Mouse (Mus musculus) embryonic stem cell, embryonic (primary cell): ENCODE data around the gene D930020B18Rik.

Source experiments
- CTCF ChIA-PET, 4 experiments: fragments of 300-600 bp in 2 of 4; fragments of 350-600 bp in 2 of 4; sonication (Branson Sonifier 250); formaldehyde crosslinking; loops; one replicate each; lab custom pipeline; 2022; ENCODE audit warnings: inconsistent platforms in 2 of 4; lab: Charles Lee
- POLR2A ChIA-PET, 4 experiments: fragments of 300-600 bp in 2 of 4; fragments of 350-600 bp in 2 of 4; sonication (Branson Sonifier 250); formaldehyde crosslinking; loops; one replicate each; lab custom pipeline; 2022; ENCODE audit warnings: antibody characterized with exemption in 4 of 4, inconsistent platforms in 1 of 4; lab: Charles Lee

D930020B18Rik gene

DNA sequence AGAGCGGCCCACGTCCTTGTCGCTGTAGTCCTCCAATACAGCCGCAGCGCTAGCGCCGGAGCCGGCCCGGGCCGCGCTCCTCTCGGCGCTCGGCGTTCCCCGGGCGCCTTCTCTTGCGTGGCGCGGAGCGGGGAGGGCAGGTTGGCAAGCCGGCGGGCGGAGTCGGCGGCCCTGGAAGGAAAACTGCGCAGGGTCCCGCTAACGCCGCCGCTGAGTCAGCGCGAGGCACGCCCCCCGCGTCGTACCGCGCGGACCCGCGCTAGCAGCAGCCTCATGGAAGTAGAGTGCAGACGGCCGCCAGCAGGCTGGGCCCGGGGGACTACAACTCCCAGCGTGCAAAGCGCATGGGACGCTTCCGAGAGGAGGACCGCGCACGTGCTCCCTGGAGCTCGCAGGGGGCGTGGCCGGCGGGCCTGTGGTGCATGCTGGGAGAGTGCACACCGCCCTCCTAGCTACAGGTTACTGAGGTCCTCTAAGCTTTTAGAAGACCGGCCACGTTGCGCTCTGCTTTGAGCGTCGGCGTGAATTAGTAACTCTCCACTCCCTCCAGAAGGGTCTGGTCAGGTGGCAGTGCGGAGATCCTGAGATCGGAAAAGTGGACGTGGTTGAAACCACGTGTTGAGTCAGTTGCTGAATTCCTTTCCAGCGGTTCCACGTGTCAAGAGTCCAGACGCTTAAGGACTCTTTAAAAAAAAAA, 15.1 kb upstream of the D930020B18Rik start, which contains the start of gene Xpot:
Xpot (minus strand) TSS at position 147 of the 697 bp plus-strand sequence.
- CTCF ChIA-PET = interaction anchor here in 1 of 4 experiments (0.6 kb wide), 2 partner anchors 70 to 1564 kb away, joined by 3 to 4 read pairs; no protein-coding TSS in a partner anchor

GRCm38 (mm10) chr10:121627216-121627852, 14.1 kb upstream of the D930020B18Rik start:
- ChIA-PET CTCF (interaction anchor here in 2 of 4 experiments (0.5 to 1.3 kb wide), 3 partner anchors 60 to 1132 kb away, joined by 4 to 5 read pairs (median 4); no protein-coding TSS in a partner anchor), POLR2A (interaction anchor here in 3 of 4 experiments (0.6 to 5.6 kb wide), 26 partner anchors 8 to 341 kb away, joined by 3 to 59 read pairs (median 5); partner anchors contain the start of genes D930020B18Rik (in 3 of the 3), Tbk1 (in 2 of the 3) and BC048403 (in 1 of the 3))

More for the DNA sequence above, 15.1 kb upstream of the D930020B18Rik start, which contains the start of gene Xpot:
- POLR2A ChIA-PET = interaction anchor here in 3 of 4 experiments (0.5 to 5.6 kb wide), 51 partner anchors 9 to 647 kb away, joined by 3 to 59 read pairs (median 4); partner anchors contain the start of genes D930020B18Rik (in 3 of the 3), Rxylt1 (in 2 of the 3), Tbk1 (in 2 of the 3) and Lemd3 (in 1 of the 3)

GRCm38 (mm10) chr10:121628561-121629040, 12.8 kb upstream of the D930020B18Rik start:
- CTCF ChIA-PET = interaction anchor here in 3 of 4 experiments (0.6 to 1.3 kb wide), 5 partner anchors 59 to 777 kb away, joined by 3 to 5 read pairs (median 4); no protein-coding TSS in a partner anchor
- POLR2A ChIA-PET = interaction anchor here in 3 of 4 experiments (0.6 to 5.6 kb wide), 24 partner anchors 8 to 1514 kb away, joined by 3 to 59 read pairs (median 4); partner anchors contain the start of genes BC048403 (in 1 of the 3), D930020B18Rik (in 1 of the 3) and Tbk1 (in 1 of the 3)

DNA sequence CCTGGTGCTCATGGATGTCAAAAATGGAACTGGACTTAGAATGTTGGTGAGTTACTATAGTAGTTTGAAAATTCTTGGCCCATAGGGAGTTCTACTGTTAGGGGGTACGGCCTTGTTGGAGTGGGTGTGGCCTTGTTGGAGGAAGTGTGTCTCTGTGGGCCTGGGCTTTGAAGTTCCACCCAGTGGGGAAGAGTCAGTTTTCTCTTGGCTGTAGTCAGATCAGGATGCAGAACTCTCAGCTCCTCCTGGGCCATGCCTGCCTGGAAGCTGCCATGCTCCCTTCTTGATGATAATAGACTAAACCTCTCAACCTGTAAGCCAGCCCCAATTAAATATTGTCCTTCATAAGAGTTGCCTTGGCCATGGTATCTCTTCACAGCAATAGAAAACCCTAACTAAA, 7.2 kb upstream of the D930020B18Rik start:
- POLR2A ChIA-PET = interaction anchor here in 2 of 4 experiments (0.7 to 2.2 kb wide), 2 partner anchors 8 to 106 kb away, joined by 4 to 10 read pairs; partner anchors contain the start of gene Xpot (in 1 of the 2)
- CTCF ChIA-PET = interaction anchor here in 1 of 4 experiments (0.6 kb wide), 1 partner anchor 56 kb away, joined by 3 read pairs; no protein-coding TSS in a partner anchor

- POLR2A ChIA-PET = interaction anchor here in 3 of 4 experiments (1.3 to 2.9 kb wide), 4 partner anchors 9 to 10 kb away, joined by 3 to 12 read pairs (median 7); partner anchors contain the start of gene Xpot (in 3 of the 3)
- CTCF ChIA-PET = no interaction called here
Observed at GRCm38 (mm10) chr10:121636276-121636675, 5.1 kb upstream of the D930020B18Rik start.

GRCm38 (mm10) chr10:121639573-121639972, 1.8 kb upstream of the D930020B18Rik start:
- ChIA-PET POLR2A (interaction anchor here in 2 of 4 experiments (0.7 to 5.5 kb wide), 4 partner anchors 10 to 251 kb away, joined by 3 to 59 read pairs (median 4); partner anchors contain the start of gene Xpot (in 2 of the 2)), CTCF (interaction anchor here in 1 of 4 experiments (1.8 kb wide), 1 partner anchor 47 kb away, joined by 3 read pairs; no protein-coding TSS in a partner anchor)

- ChIA-PET CTCF (interaction anchor here in 2 of 4 experiments (0.8 to 2.2 kb wide), 4 partner anchors 46 to 1255 kb away, joined by 3 to 7 read pairs (median 4); no protein-coding TSS in a partner anchor), POLR2A (interaction anchor here in 3 of 4 experiments (0.7 to 5.5 kb wide), 9 partner anchors 11 to 250 kb away, joined by 3 to 59 read pairs (median 4); partner anchors contain the start of gene Xpot (in 3 of the 3))
Observed at GRCm38 (mm10) chr10:121640150-121640930, 1.0 kb upstream of the D930020B18Rik start.

GRCm38 (mm10) chr10:121640944-121641271, 480 bp upstream of the D930020B18Rik start:
- CTCF ChIA-PET = interaction anchor here (0.7 to 2.2 kb wide), 8 partner anchors 45 to 1256 kb away, joined by 3 to 7 read pairs (median 3); no protein-coding TSS in a partner anchor
- POLR2A ChIA-PET = interaction anchor here in 3 of 4 experiments (0.6 to 5.5 kb wide), 10 partner anchors 13 to 132 kb away, joined by 3 to 59 read pairs (median 3); partner anchors contain the start of genes Xpot (in 3 of the 3) and BC048403 (in 1 of the 3)

- POLR2A ChIA-PET = interaction anchor here in 3 of 4 experiments (0.6 to 5.5 kb wide), 13 partner anchors 14 to 621 kb away, joined by 3 to 59 read pairs (median 3); partner anchors contain the start of genes Xpot (in 3 of the 3) and BC048403 (in 1 of the 3)
- CTCF ChIA-PET = interaction anchor here (0.6 to 2.2 kb wide), 7 partner anchors 44 to 1466 kb away, joined by 3 to 7 read pairs (median 3); no protein-coding TSS in a partner anchor
Observed at GRCm38 (mm10) chr10:121642054-121642947, 913 bp downstream of the D930020B18Rik start.

- ChIA-PET POLR2A (interaction anchor here in 1 of 4 experiments (2.1 kb wide), 1 partner anchor 17 kb away, joined by 5 read pairs; no protein-coding TSS in a partner anchor), CTCF (no interaction called here)
Observed at GRCm38 (mm10) chr10:121646294-121646693, 4.9 kb downstream of the D930020B18Rik start.

- POLR2A ChIA-PET = interaction anchor here in 1 of 4 experiments (0.5 to 0.6 kb wide), 2 partner anchors 430 to 1419 kb away, joined by 3 read pairs; no protein-coding TSS in a partner anchor
Observed at GRCm38 (mm10) chr10:121653079-121653478, 11.7 kb downstream of the D930020B18Rik start.

DNA sequence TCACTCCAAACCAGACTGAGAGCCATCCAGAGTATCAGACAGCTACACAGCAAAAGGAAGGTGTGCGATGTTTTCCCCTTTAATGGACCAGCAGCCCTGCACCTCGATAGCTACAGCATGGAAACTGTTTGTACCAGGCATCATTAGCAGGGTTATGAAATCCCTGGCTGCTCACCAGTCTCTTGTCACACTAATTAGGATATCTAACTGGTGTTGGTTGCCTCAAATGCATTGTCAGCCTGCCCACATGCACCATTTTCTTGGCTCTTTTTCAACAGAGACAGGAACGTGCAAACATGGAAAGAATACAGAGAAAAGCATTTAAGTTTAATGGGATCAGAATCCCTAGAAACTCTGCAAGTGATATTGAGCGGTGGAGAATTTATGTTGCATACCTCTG, 14.5 kb downstream of the D930020B18Rik start:
- ChIA-PET CTCF (interaction anchor here in 1 of 4 experiments (0.9 kb wide), 1 partner anchor 19 kb away, joined by 4 read pairs; no protein-coding TSS in a partner anchor), POLR2A (interaction anchor here in 2 of 4 experiments (1.1 to 1.2 kb wide), 4 partner anchors 14 to 84 kb away, joined by 3 to 5 read pairs (median 4); partner anchors contain the start of genes BC048403 (in 1 of the 2), D930020B18Rik (in 1 of the 2) and Xpot (in 1 of the 2))

More at GRCm38 (mm10) chr10:121653079-121653478, 11.7 kb downstream of the D930020B18Rik start:
- CTCF ChIA-PET = no interaction called here

DNA sequence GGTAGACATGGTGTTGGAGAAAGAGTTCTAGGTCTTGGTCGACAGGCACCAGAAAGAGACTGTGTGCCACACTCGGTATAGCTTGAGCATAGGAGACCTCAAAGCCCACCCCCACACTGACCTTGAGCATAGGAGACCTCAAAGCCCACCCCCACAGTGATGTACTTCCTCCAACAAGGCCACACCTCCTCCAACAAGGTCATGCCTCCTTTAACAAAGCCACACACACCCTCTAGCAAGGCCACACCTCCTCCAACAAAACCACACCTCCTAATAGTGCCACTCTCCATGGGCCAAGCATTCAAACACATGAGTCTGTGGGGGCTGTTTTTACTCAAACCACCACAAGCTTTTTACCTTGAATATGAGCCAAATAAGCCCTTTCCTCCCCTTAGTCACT, 21.3 kb downstream of the D930020B18Rik start:
- POLR2A ChIA-PET = interaction anchor here in 2 of 4 experiments (0.7 to 1.3 kb wide), 3 partner anchors 17 to 1264 kb away, joined by 3 to 5 read pairs (median 4); partner anchors contain the start of gene Xpot (in 1 of the 2)

GRCm38 (mm10) chr10:121663599-121663998, 22.2 kb downstream of the D930020B18Rik start:
- CTCF ChIA-PET = interaction anchor here in 3 of 4 experiments (0.6 to 1.7 kb wide), 5 partner anchors 23 to 1343 kb away, joined by 3 to 8 read pairs (median 4); no protein-coding TSS in a partner anchor
- POLR2A ChIA-PET = interaction anchor here in 3 of 4 experiments (0.6 to 1.3 kb wide), 7 partner anchors 17 to 186 kb away, joined by 3 to 8 read pairs (median 4); partner anchors contain the start of gene Xpot (in 1 of the 3)

More for the DNA sequence above, 21.3 kb downstream of the D930020B18Rik start:
- CTCF ChIA-PET = no interaction called here

DNA sequence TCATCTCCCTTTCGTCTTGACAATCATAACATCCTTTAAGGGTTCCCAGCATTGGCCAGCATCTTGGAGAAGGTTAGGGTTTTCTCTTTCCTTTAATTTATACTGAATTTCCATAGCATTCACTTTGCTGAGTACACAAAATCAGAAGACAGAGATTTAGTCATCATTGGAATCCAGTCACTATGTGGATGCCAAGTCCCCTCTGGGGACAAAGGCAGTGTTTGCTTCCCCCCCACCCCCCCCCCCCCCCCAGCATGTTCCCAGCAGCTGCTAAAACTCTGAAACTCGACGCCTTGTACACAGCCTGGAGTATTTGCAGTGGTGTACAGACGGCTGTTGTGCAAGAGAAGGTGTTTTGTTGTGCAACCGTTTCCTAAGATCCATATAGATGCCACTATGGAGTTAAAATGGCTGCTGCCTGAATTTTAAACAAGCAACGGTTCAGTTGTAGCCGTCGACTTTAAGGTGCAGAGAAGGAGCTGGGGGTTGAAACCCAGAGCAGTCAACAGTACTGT, 24.3 kb downstream of the D930020B18Rik start:
- POLR2A ChIA-PET = no interaction called here

More for the DNA sequence above, 24.3 kb downstream of the D930020B18Rik start:
- CTCF ChIA-PET = no interaction called here
